Mouse (Mus musculus) CH12.LX (cell line): ENCODE data around the gene Gm5108. TPM values are rescaled to one million over a fixed set of nuclear protein-coding genes. Genes with fewer than 3 reads are reported as not detected.

Experiments used
- DNase-seq: peaks from one replicate; pipeline ENCODE4 v3.0.0-alpha.2; 2013; ENCODE audit errors: extremely low read depth
- H3K27ac ChIP-seq: 2 replicates; pipeline ENCODE4 v1.5.1; 2012; ENCODE audit warnings: low read depth, mild to moderate bottlenecking, control low read depth, moderate library complexity; ENCODE audit not compliant: insufficient read depth
- H3K27me3 ChIP-seq: replicated peaks from 2 replicates; pipeline ENCODE3; 2012; ENCODE audit warnings: inconsistent platforms
- H3K36me3 ChIP-seq, 2 experiments: replicated peaks in 1 of 2; 2 replicates each; pipeline versions ENCODE3 to v1.6.1; 2012; ENCODE audit warnings: inconsistent platforms in 1 of 2, low read length in 1 of 2, mild to moderate bottlenecking in 1 of 2, mixed read lengths in 1 of 2, moderate library complexity in 1 of 2; ENCODE audit not compliant: control insufficient read depth in 1 of 2, insufficient read depth in 1 of 2
- H3K4me1 ChIP-seq, 2 experiments: 2 replicates each; pipeline ENCODE4 v1.6.1; 2012; ENCODE audit warnings: inconsistent platforms in 1 of 2, moderate library complexity in 1 of 2; ENCODE audit not compliant: insufficient read depth in 2 of 2, control insufficient read depth in 1 of 2
- H3K4me2 ChIP-seq: 2 replicates; pipeline ENCODE4 v1.6.1; 2012; ENCODE audit warnings: low read depth, mild to moderate bottlenecking, control low read depth; ENCODE audit not compliant: poor library complexity, insufficient read depth, severe bottlenecking
- H3K4me3 ChIP-seq, 3 experiments: fragments of 150-350 bp in 1 of 3; sonication (generic) in 1 of 3; replicated peaks in 1 of 3; 2 replicates each; pipeline versions ENCODE3 to v1.5.1; 2011 to 2012; ENCODE audit warnings: low read depth in 2 of 3, low read length in 2 of 3, mild to moderate bottlenecking in 2 of 3, moderate library complexity in 2 of 3, control low read depth in 1 of 3, improper control_type of control experiment in 1 of 3, inconsistent platforms in 1 of 3, mixed read lengths in 1 of 3; ENCODE audit not compliant: poor library complexity in 1 of 3
- H3K79me2 ChIP-seq: replicated peaks from 2 replicates; pipeline ENCODE4 v1.6.1; 2012; ENCODE audit warnings: mild to moderate bottlenecking, moderate library complexity; ENCODE audit not compliant: control insufficient read depth, poor library complexity, insufficient read depth, severe bottlenecking; ENCODE audit errors: extremely low read depth
- H3K9ac ChIP-seq: 2 replicates; pipeline ENCODE4 v1.6.1; 2012; ENCODE audit warnings: low read depth, mild to moderate bottlenecking, control low read depth, moderate library complexity; ENCODE audit not compliant: insufficient read depth
- H3K9me3 ChIP-seq: replicated peaks from 2 replicates; pipeline ENCODE3; 2012; ENCODE audit warnings: low read length, inconsistent platforms, mixed read lengths
- BHLHE40 ChIP-seq: IDR thresholded peaks from 2 replicates; pipeline ENCODE4 v1.6.1; 2011; ENCODE audit warnings: mild to moderate bottlenecking, low read depth, low read length, improper control_type of control experiment
- CHD2 ChIP-seq: IDR thresholded peaks from 2 replicates; pipeline ENCODE4 v1.6.1; 2011; ENCODE audit warnings: low read length, improper control_type of control experiment
- CTCF ChIP-seq, 2 experiments: IDR thresholded peaks in 1 of 2; conservative IDR thresholded peaks in 1 of 2; 2 replicates each; pipeline ENCODE4 v1.5.1; 2011 to 2012; ENCODE audit warnings: low read depth in 2 of 2, low read length in 2 of 2, improper control_type of control experiment in 1 of 2, inconsistent platforms in 1 of 2, mild to moderate bottlenecking in 1 of 2, moderate library complexity in 1 of 2
- E2F4 ChIP-seq: IDR thresholded peaks from 2 replicates; pipeline ENCODE4 v1.6.1; 2011; ENCODE audit warnings: low read depth, low read length, improper control_type of control experiment; ENCODE audit not compliant: insufficient replicate concordance
- ETS1 ChIP-seq: conservative IDR thresholded peaks from 2 replicates; pipeline ENCODE4 v1.6.1; 2012; ENCODE audit warnings: low read depth, mild to moderate bottlenecking, inconsistent platforms, low read length, improper control_type of control experiment, moderate library complexity
- IRF4 ChIP-seq: IDR thresholded peaks from 2 replicates; pipeline ENCODE4 v1.6.1; 2014; ENCODE audit warnings: low read depth, mild to moderate bottlenecking, inconsistent platforms, low read length, improper control_type of control experiment
- KAT2A ChIP-seq: IDR thresholded peaks from 2 replicates; pipeline ENCODE4 v1.6.1; 2012; ENCODE audit warnings: low read length, improper control_type of control experiment, inconsistent platforms; ENCODE audit not compliant: insufficient replicate concordance
- MAFK ChIP-seq: IDR thresholded peaks from 2 replicates; pipeline ENCODE4 v1.6.1; 2011; ENCODE audit warnings: low read length, improper control_type of control experiment; ENCODE audit not compliant: insufficient replicate concordance
- MAX ChIP-seq: IDR thresholded peaks from 2 replicates; pipeline ENCODE4 v1.6.1; 2011; ENCODE audit warnings: low read length, improper control_type of control experiment
- MAZ ChIP-seq: IDR thresholded peaks from 2 replicates; pipeline ENCODE4 v1.6.1; 2012; ENCODE audit warnings: low read depth, mild to moderate bottlenecking, inconsistent platforms, low read length, improper control_type of control experiment, moderate library complexity
- MEF2A ChIP-seq: IDR thresholded peaks from 2 replicates; pipeline ENCODE4 v1.6.1; 2014; ENCODE audit warnings: low read depth, mild to moderate bottlenecking, inconsistent platforms, low read length, improper control_type of control experiment, borderline replicate concordance
- MXI1 ChIP-seq: IDR thresholded peaks from 2 replicates; pipeline ENCODE4 v1.6.1; 2011; ENCODE audit warnings: mild to moderate bottlenecking, low read depth, low read length, improper control_type of control experiment
- NRF1 ChIP-seq: IDR thresholded peaks from 2 replicates; pipeline ENCODE4 v1.6.1; 2014; ENCODE audit warnings: low read depth, mild to moderate bottlenecking, inconsistent platforms, low read length, improper control_type of control experiment, moderate library complexity
- PAX5 ChIP-seq: IDR thresholded peaks from 2 replicates; pipeline ENCODE4 v1.6.1; 2012; ENCODE audit warnings: low read length, inconsistent platforms, mixed read lengths
- POLR2AphosphoS2 ChIP-seq: IDR thresholded peaks from 2 replicates; pipeline ENCODE4 v1.6.1; 2011; ENCODE audit warnings: low read depth, low read length, improper control_type of control experiment
- RAD21 ChIP-seq: IDR thresholded peaks from 2 replicates; pipeline ENCODE4 v1.6.1; 2011; ENCODE audit warnings: low read depth, mild to moderate bottlenecking, low read length, improper control_type of control experiment, moderate library complexity
- SIN3A ChIP-seq: IDR thresholded peaks from 2 replicates; pipeline ENCODE4 v1.6.1; 2012; ENCODE audit warnings: low read length, improper control_type of control experiment, inconsistent platforms
- SMC3 ChIP-seq: IDR thresholded peaks from 2 replicates; pipeline ENCODE4 v1.6.1; 2011; ENCODE audit warnings: low read depth, low read length, improper control_type of control experiment
- TCF12 ChIP-seq: IDR thresholded peaks from 2 replicates; pipeline ENCODE4 v1.6.1; 2014; ENCODE audit warnings: low read depth, mild to moderate bottlenecking, inconsistent platforms, low read length, improper control_type of control experiment
- UBTF ChIP-seq: IDR thresholded peaks from 2 replicates; pipeline ENCODE4 v1.6.1; 2012; ENCODE audit warnings: low read depth, mild to moderate bottlenecking, inconsistent platforms, low read length, improper control_type of control experiment, moderate library complexity
- USF1 ChIP-seq: IDR thresholded peaks from 2 replicates; pipeline ENCODE4 v1.6.1; 2014; ENCODE audit warnings: low read depth, mild to moderate bottlenecking, inconsistent platforms, low read length, improper control_type of control experiment
- USF2 ChIP-seq: conservative IDR thresholded peaks from 2 replicates; pipeline ENCODE4 v1.6.1; 2011; ENCODE audit warnings: low read depth, low read length, improper control_type of control experiment
- ZC3H11A ChIP-seq: IDR thresholded peaks from 2 replicates; pipeline ENCODE4 v1.6.1; 2012; ENCODE audit warnings: low read depth, mild to moderate bottlenecking, inconsistent platforms, low read length, improper control_type of control experiment
- ZMIZ1 ChIP-seq: IDR thresholded peaks from 2 replicates; pipeline ENCODE4 v1.6.1; 2012; ENCODE audit warnings: low read depth, mild to moderate bottlenecking, inconsistent platforms, low read length, improper control_type of control experiment
- dilution Hi-C: fragments of 300-500 bp; cut with MboI; formaldehyde crosslinking; loops from 2 replicates; pipeline ENCODE4 v1.14.3; 2020; ENCODE audit warnings: low sequenced_read_pairs; ENCODE audit not compliant: extremely low pct_unique_long_range_greater_than_20kb, extremely low pct_ligation_motif_present
- in situ Hi-C: fragments of 300-500 bp; cut with MboI; formaldehyde crosslinking; loops from 3 replicates; pipeline ENCODE4 v1.14.3; 2019; ENCODE audit warnings: low sequenced_read_pairs, low pct_ligation_motif_present, low pct_unique_long_range_greater_than_20kb, mixed read lengths
- polyA plus RNA-seq: library from polyadenylated mRNA; unstranded; fragments of >175 nt; gene quantifications from 2 replicates; pipeline ENCODE4 v1.2.1, GENCODE M21; 2012; ENCODE audit warnings: low read depth; ENCODE audit not compliant: insufficient read length
- total RNA-seq, 2 experiments: library from RNA; depleted of rRNA; stranded (reverse); fragments of 300-350 nt in 1 of 2; fragments of >200 nt in 1 of 2; gene quantifications; 2 replicates each; pipeline ENCODE4 v1.2.3; 2012 to 2014

Gm5108 gene
- total and polyA plus RNA-seq, 3 experiments: not detected

GRCm38 (mm10) chr5:68007074-68007473, 65.6 kb downstream of the Gm5108 start:
- DNase-seq: no peak
- dilution Hi-C loops: no loop called here
- no peak for TF ChIP-seq SIN3A
- no peak for TF ChIP-seq USF2
- TF ChIP-seq ZMIZ1: no peak
- no peak for TF ChIP-seq NRF1
- no peak for TF ChIP-seq POLR2AphosphoS2
- TF ChIP-seq CTCF (conservative IDR thresholded peaks at IDR 0.05 in 1 of 2, IDR thresholded peaks at IDR 0.05 in 1 of 2; ENCODE audit: low read depth in 2 of 2, low read length in 2 of 2): no peak
- no peak for TF ChIP-seq BHLHE40
- TF ChIP-seq PAX5: no peak
- TF ChIP-seq MAZ: no peak
- TF ChIP-seq MEF2A: no peak
- TF ChIP-seq RAD21: no peak
- TF ChIP-seq IRF4: no peak
- TF ChIP-seq E2F4: no peak
- TF ChIP-seq, all 38 proteins: peak for 0
- Histone ChIP-seq H3K79me2 (no peaks in the 10 kb centered on the region), H3K36me3 (no peaks in the 10 kb centered on the region), H3K27ac (no peak overlapping the region), H3K4me3 (no peak overlapping the region), H3K27me3 (no peaks in the 10 kb centered on the region), H3K4me2 (no peak overlapping the region), H3K9me3 (peaks cover 2% of the 10 kb centered on the region), H3K9ac (no peak overlapping the region), H3K4me1 (no peaks in the 10 kb centered on the region)
- in situ Hi-C loops: loop anchor here (25.0 kb wide), 1 partner anchor 470 kb away; no protein-coding TSS in a partner anchor

- no peak overlapping the region for H3K9ac ChIP-seq
- no peak overlapping the region for H3K4me2 ChIP-seq
- H3K27me3 ChIP-seq: no peaks in the 10 kb centered on the region
- TF ChIP-seq SMC3 (no peak), CHD2 (no peak), ZMIZ1 (no peak), UBTF (no peak), ETS1 (no peak), USF1 (no peak), KAT2A (no peak), POLR2AphosphoS2 (no peak), ZC3H11A (no peak), MAFK (no peak), MXI1 (no peak), BHLHE40 (no peak), USF2 (no peak), TCF12 (no peak), PAX5 (no peak), MAX (no peak)
- DNase-seq: no peak
- no peaks in the 10 kb centered on the region for H3K4me1 ChIP-seq
- no peak overlapping the region for H3K4me3 ChIP-seq
- H3K27ac ChIP-seq: no peak overlapping the region
- in situ Hi-C loops (loop anchor here (5.0 to 25.0 kb wide), 2 partner anchors 259 to 474 kb away; no protein-coding TSS in a partner anchor), dilution Hi-C loops (no loop called here)
- no peaks in the 10 kb centered on the region for H3K79me2 ChIP-seq
- no peaks in the 10 kb centered on the region for H3K36me3 ChIP-seq
- no peaks in the 10 kb centered on the region for H3K9me3 ChIP-seq
Observed at GRCm38 (mm10) chr5:68011569-68011968, 70.1 kb downstream of the Gm5108 start.
